Mouse (Mus musculus) splenic B cell, adult 2 months (primary cell): ENCODE measurements at regions not wholly inside any gene's neighbourhood (a gene's known extent, or its start where the extent isn't known, plus 50 kb on each side); places are given as distances from the start of the nearest gene placed in this dataset.

ENCODE experiments used
- DNase-seq: peaks from one replicate; pipeline ENCODE4 v3.0.0-alpha.2; 2011; ENCODE audit warnings: low read depth, low spot score
- H3K27me3 ChIP-seq: 2 replicates; pipeline ENCODE4 v1.6.1; 2012; ENCODE audit warnings: mild to moderate bottlenecking, low read length, moderate library complexity, mixed read lengths; ENCODE audit not compliant: control insufficient read depth, poor library complexity, insufficient read depth, severe bottlenecking
- H3K36me3 ChIP-seq: 2 replicates; pipeline ENCODE4 v1.6.1; 2012; ENCODE audit warnings: mild to moderate bottlenecking, low read length, moderate library complexity, mixed read lengths; ENCODE audit not compliant: control insufficient read depth, poor library complexity, insufficient read depth, severe bottlenecking

DNA sequence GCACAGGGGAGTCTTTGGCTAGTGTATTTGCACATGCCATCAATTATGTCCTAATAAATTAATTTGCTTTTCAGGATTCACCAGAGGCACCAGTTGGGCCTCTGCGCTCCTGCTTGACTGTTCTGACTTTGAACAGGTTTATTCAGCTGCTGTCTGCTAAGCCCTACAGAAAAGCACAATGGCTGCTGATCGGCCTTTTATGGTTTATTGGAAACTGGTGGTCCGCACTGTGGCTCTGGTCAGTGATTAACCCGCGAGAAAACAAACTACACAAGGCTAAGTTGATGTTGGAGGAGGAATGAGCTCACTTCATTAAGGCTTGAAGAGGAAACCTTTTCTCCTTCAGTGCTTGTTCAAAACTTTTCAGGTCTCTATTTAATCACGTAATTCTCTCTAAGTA, 208.4 kb upstream of the Gpr101 start:
- no peak for DNase-seq

GRCm38 (mm10) chrX:57709115-57709877, 205.7 kb upstream of the Gpr101 start:
- H3K27me3 ChIP-seq = no peaks in the 10 kb centered on the region
- DNase-seq = no peak
- no peaks in the 10 kb centered on the region for H3K36me3 ChIP-seq

More for the DNA sequence above, 208.4 kb upstream of the Gpr101 start:
- H3K36me3 ChIP-seq = no peaks in the 10 kb centered on the region
- H3K27me3 ChIP-seq = no peaks in the 10 kb centered on the region

DNA sequence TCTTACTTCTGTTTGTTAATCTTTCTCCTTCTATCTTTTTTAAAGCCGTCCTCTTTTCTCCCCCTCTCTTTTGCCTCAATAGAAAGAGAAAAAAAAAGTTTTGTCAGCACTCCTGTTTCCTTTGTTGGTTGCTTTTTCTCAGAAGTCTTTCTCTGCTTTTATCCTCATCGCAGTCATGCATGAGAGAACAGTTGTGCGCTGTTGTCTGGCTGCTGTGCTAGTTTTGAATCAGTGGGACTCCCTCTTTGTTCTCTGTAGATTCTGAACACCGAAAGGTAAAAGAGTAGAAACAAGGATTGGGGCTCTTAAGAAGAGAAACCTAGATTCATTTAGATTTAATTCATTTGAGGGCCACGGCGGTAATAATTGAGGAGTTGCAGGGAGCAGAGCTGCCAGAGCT, 204.9 kb upstream of the Gpr101 start:
- Histone ChIP-seq H3K27me3 (no peaks in the 10 kb centered on the region), H3K36me3 (no peaks in the 10 kb centered on the region)
- DNase-seq = no peak

- H3K27me3 ChIP-seq = no peaks in the 10 kb centered on the region
- H3K36me3 ChIP-seq = no peaks in the 10 kb centered on the region
- no peak for DNase-seq
Observed at GRCm38 (mm10) chrX:57707932-57708331, 204.4 kb upstream of the Gpr101 start.

DNA sequence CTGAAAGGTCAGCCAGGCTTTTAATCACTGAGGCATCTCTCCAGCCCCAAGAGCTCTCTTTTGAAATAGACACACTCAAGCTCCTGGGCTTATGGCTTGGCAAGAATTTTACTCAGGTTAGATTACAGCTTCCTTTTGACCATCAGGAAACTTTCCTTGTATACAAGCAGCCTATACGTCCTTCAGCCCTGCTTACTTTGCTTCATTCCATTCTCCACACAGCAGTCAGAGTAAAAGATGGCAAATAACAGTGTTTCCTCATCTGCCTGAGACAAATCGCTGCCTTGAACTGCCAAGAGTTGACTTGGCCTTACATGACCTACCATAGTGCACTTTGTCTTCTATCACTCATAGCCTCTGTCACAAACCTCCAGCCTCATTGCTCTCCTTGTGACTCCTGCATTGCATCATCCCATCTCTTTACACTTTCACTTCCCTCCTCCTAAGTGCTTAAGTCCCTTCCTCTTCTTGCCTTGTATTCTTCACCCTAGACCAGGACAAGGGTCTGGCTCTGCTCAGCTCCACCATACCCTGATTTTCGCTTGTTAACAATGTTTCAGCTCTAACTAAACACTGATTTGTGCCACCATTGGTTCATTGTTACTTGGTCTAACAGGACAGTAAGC, 203.2 kb upstream of the Gpr101 start:
- no peaks in the 10 kb centered on the region for H3K36me3 ChIP-seq
- no peaks in the 10 kb centered on the region for H3K27me3 ChIP-seq
- no peak for DNase-seq

GRCm38 (mm10) chrX:57692506-57692905, 188.9 kb upstream of the Gpr101 start:
- no peaks in the 10 kb centered on the region for H3K36me3 ChIP-seq

GRCm38 (mm10) chrX:57676764-57677163, 173.2 kb upstream of the Gpr101 start:
- no peaks in the 10 kb centered on the region for H3K36me3 ChIP-seq
- no peaks in the 10 kb centered on the region for H3K27me3 ChIP-seq
- no peak for DNase-seq

More at GRCm38 (mm10) chrX:57692506-57692905, 188.9 kb upstream of the Gpr101 start:
- DNase-seq = no peak
- no peaks in the 10 kb centered on the region for H3K27me3 ChIP-seq

DNA sequence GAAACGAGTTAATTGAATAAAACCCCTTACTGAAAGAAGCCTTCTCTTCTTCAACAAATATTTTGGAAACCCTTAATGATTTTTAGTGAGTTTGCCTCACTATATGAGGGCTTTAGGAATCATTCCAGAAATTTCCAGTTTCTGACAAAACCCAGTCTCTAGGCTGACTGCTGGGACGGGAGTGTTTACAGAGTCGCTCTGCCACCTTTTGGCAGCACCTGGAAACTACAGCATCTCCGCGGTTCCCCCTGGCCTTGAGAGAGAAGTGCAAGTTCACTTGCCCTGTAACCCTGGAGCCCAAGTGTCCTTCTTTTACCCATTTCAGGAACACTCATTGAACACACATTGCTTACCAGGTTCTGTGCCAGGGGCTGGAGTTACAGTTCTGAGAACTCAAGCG, 171.4 kb upstream of the Gpr101 start:
- peak; percentile 0 for DNase-seq
- Histone ChIP-seq H3K36me3 (no peaks in the 10 kb centered on the region), H3K27me3 (no peaks in the 10 kb centered on the region)

- Histone ChIP-seq H3K36me3 (no peaks in the 10 kb centered on the region), H3K27me3 (no peaks in the 10 kb centered on the region)
- no peak for DNase-seq
Observed at GRCm38 (mm10) chrX:57659571-57659970, 156.0 kb upstream of the Gpr101 start.

GRCm38 (mm10) chrX:57656035-57656434, 152.5 kb upstream of the Gpr101 start:
- DNase-seq = no peak
- Histone ChIP-seq H3K36me3 (no peaks in the 10 kb centered on the region), H3K27me3 (no peaks in the 10 kb centered on the region)

DNA sequence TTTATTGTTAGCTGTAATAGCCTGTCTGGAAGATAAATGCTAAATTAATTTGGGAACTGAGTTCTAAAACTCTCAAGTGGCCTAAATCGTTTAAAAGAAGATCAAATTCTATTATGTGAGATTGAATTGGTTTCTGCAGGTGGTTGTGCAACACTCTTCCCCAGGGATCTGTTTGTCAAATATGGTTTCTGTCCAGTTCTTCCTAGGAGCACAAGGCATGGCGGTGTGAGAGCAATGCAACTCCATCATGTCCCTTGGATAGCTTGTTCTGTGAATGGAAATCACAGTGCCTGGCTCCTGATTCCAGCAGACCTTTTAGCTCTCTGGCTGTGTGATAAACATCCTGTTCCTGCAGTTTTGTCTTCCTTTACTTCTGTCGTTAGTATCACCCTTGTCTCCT, 151.9 kb upstream of the Gpr101 start:
- Histone ChIP-seq H3K27me3 (no peaks in the 10 kb centered on the region), H3K36me3 (no peaks in the 10 kb centered on the region)
- no peak for DNase-seq
